Mouse (Mus musculus): Measurements from ENCODE around the gene Ric8a.
A peak's percentile ranks its signal among the peaks of the same experiment; 100 is the strongest.
"Not testable (repeated sequence)": the region's sequence is repeated elsewhere in the genome, so short reads cannot be mapped to it uniquely, and the experiment has no call there.

Ric8a gene

GRCm38 (mm10) chr7:140880865-140881515 is 24.2 kb downstream of the Ric8a start:
- ATAC-seq (ENCODE audit: insufficient number of reproducible peaks, low FRiP score, low TSS enrichment): no peak

- ATAC-seq (ENCODE audit: insufficient number of reproducible peaks, low FRiP score, low TSS enrichment): peak; percentile 96
These were observed 25.1 kb downstream of the Ric8a start, which contains the start of the genes Psmd13 and Sirt3 for GRCm38 (mm10) chr7:140881696-140882468. Psmd13 (plus strand) TSS chr7:140881968. Sirt3 (minus strand) TSS chr7:140882309.

DNA sequence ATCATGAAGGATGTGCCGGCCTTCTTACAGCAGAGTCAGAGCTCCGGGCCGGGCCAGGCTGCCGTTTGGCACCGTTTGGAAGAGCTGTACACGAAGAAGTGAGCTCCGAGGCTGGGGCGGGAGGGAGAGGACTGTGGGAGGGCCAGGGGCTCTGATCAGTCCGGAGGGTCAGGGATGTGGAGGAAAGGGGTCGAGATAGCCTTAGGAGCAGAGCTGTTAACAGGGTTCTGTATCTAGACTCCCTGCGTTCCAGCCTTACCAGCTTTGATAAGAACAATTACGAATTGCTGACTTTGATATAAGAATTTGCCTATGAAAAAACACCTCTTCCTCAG is 25.7 kb downstream of the Ric8a start:
- 0 out of 2 replicates have a peak, but pooled peaks have one; percentile 22 for ATAC-seq (ENCODE audit: insufficient number of reproducible peaks, low FRiP score, low TSS enrichment)

DNA sequence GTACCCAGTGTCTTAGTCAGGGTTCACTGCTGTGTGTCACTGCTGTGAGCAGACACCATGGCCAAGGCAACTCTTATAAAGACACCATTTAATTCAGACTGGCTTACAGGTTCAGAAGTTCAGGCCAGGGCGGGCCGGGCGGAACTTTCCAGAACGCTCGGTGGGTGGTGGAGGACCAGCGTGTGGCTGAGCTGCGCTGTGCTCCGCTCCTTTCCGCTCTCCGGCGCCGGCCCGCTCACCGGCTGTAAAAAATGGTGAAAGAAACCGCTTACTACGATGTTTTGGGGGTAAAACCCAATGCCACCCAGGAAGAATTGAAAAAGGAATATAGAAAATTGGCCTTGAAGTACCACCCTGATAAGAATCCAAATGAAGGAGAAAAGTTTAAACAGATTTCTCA is 33.9 kb downstream of the Ric8a start:
- ATAC-seq (ENCODE audit: insufficient number of reproducible peaks, low FRiP score, low TSS enrichment): not testable (repeated sequence)

DNA sequence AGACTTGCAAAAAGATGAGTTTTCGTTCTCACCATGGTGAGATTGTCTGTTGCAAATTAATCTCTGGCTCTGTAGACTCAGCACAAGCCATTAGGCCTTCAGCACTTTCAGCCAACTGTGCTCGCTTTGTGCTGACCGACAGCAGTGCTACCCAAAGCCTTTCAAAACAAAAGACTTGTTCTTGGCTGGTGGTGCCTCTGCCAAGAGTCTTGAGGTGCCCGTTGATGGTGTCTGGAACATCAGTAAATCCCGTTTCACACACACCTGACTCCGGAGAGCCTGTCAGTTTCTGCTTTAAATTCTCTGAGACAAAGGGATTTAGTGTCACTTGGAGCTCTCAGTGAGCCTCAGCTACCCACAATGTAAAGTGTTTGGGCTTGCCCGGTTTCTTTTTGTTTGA is 37.3 kb downstream of the Ric8a start:
- ATAC-seq (ENCODE audit: insufficient number of reproducible peaks, low FRiP score, low TSS enrichment): no peak

- no peak for ATAC-seq (ENCODE audit: insufficient number of reproducible peaks, low FRiP score, low TSS enrichment)
These were observed 37.9 kb downstream of the Ric8a start for GRCm38 (mm10) chr7:140894611-140895010.

- ATAC-seq (ENCODE audit: insufficient number of reproducible peaks, low FRiP score, low TSS enrichment): no peak
These were observed 41.1 kb downstream of the Ric8a start for GRCm38 (mm10) chr7:140897863-140898262.

DNA sequence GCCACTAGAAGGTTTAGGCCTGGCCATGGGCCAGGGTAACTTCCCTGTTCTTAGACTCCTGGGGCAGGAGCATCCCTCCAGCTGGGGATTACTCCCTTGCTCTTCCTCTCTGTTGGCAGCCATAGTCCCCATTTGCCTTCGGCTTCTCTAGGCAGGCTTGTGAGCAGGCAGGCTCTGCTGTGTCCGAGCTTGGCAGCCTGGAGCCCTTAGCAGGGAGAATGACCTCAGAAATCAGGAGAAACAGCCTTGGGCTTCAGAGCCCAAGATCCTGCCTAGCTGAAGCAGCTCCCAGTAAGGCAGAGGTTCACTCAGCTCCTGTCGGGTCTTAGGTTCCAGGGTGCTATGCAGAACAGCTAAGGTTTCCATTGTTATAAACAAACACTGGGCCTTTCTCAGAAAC is 42.4 kb downstream of the Ric8a start:
- no peak for ATAC-seq (ENCODE audit: insufficient number of reproducible peaks, low FRiP score, low TSS enrichment)

DNA sequence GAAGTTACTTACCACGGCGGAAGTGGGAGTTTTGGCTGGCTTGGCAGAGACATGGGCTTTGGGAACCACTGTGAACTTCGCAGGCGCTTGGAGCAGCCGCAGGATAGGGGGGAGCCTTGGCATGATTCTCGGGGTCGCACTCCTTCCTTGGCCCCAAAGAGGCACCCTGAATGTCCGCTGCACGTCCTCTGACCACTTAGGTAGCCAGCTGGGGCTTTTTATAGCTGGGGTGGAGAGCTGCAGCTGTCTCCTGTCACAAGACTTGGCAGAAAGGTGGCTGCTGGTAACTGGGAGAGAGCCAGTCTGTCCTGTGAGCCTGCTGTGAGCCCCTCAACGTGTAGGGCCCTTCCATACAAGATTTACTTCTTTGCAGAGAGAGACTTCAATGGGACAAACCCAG is 43.5 kb downstream of the Ric8a start, which contains the start of gene Cox8b:
TSS of gene Cox8b (minus strand) at position 227 of the 400 bp plus-strand sequence.
- ATAC-seq (ENCODE audit: insufficient number of reproducible peaks, low FRiP score, low TSS enrichment): no peak

DNA sequence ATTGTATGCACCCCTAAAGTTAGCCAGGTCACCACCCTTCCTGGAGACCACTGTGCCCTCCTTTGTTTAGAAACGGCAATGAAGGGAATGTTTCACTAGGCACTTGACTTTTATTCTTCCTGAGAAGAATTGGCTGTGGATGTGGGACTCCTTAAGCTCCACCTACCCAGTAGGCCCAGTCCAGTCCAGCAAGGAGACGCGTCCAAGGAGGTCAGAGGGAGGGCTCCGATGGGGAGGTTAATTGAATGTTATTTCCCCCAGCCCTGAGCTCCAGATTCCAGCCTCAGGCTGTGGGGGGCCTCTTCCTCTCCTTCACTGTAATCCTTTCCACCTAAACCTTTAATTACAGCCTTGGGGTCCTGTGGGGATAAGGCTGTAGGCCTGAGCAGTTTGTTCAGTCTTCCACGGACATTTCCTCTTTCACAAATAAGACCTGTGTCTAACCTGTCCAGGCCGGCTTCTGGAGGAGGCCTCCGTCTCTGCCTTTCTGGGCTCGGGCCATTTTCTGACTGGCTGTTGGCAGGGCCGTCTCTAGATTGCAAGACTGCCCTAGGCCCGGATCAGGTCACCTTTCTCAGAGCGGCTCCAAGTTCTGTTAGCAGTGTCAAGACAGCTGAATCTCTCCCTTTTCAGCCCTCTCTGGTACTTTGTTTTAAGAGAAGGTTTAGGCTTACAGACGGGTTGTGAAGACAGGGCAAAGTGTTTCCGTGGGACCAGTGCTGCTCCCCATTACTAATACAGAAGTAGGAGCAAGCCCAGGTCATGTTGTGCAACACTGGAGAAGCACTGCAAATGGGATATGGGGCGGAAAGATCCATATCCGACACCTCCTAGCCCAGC is 45.5 kb downstream of the Ric8a start:
- no peak for ATAC-seq (ENCODE audit: insufficient number of reproducible peaks, low FRiP score, low TSS enrichment)

GRCm38 (mm10) chr7:140903212-140903611 is 46.5 kb downstream of the Ric8a start:
- peak; percentile 56; the same call in 1 of the 2 replicates for ATAC-seq (ENCODE audit: insufficient number of reproducible peaks, low FRiP score, low TSS enrichment)

GRCm38 (mm10) chr7:140905642-140906081 is 48.9 kb downstream of the Ric8a start:
- ATAC-seq (ENCODE audit: insufficient number of reproducible peaks, low FRiP score, low TSS enrichment): no peak

- ATAC-seq (ENCODE audit: insufficient number of reproducible peaks, low FRiP score, low TSS enrichment): no peak
These were observed 50.4 kb downstream of the Ric8a start for GRCm38 (mm10) chr7:140907131-140907530.

DNA sequence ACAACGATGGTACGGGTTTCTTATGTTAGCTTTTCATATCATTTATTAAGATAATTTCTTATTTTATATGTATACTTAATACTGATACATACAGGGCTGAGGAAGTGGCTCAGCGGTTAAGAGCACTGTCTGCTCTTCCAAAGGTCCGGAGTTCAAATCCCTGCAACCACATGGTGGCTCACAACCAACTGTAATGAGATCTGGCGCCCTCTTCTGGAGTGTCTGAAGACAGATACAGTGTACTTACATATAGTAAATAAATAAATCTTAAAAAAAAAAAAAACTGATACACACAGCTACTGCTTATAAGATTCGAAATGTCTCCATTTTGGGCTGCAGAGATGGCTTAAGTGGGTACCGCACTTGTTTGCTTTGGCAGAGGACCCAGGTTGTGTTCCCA is 50.9 kb downstream of the Ric8a start:
- ATAC-seq (ENCODE audit: insufficient number of reproducible peaks, low FRiP score, low TSS enrichment): no peak

DNA sequence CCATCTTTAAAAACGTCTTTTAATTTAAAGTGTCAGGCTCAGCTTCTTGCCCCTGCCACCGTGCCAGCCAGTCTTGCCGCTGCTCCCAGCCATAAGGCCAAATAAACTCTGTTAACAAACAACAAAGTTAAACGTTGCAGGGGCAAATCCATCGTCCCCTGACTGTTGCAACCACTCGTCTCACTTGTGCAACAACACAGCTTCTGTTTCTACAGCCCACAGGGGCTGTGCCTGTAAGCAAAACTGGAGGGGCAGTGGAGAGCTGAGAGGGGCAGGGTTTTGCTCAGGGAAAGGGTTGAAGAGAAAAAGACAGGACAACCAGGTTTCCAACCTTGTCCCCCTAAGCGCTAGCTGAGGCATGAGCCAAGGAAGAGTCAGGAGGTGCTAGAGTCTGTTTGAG is 51.4 kb downstream of the Ric8a start:
- no peak for ATAC-seq (ENCODE audit: insufficient number of reproducible peaks, low FRiP score, low TSS enrichment)

GRCm38 (mm10) chr7:140908634-140909107 is 51.9 kb downstream of the Ric8a start:
- peak; percentile 36; the same call in 1 of the 2 replicates for ATAC-seq (ENCODE audit: insufficient number of reproducible peaks, low FRiP score, low TSS enrichment)

GRCm38 (mm10) chr7:140912293-140912692 is 55.5 kb downstream of the Ric8a start:
- no peak for ATAC-seq (ENCODE audit: insufficient number of reproducible peaks, low FRiP score, low TSS enrichment)

- ATAC-seq (ENCODE audit: insufficient number of reproducible peaks, low FRiP score, low TSS enrichment): no peak
These were observed 56.2 kb downstream of the Ric8a start for GRCm38 (mm10) chr7:140912846-140913482.

Data from cerebellum, adult (tissue).